Mouse (Mus musculus) small intestine, adult 2 months (tissue): ENCODE measurements around the gene Gm20388. TPM values are rescaled to one million over a fixed set of nuclear protein-coding genes. Genes with fewer than 3 reads are reported as not detected.

ENCODE experiments used
- H3K27ac ChIP-seq: fragments of 200-500 bp; 2 replicates; pipeline ENCODE4 v1.5.1; 2012; ENCODE audit warnings: low read depth, low read length, control low read depth, inconsistent platforms; ENCODE audit not compliant: insufficient read depth
- H3K27me3 ChIP-seq: fragments of 200-500 bp; 2 replicates; pipeline ENCODE4 v1.6.1; 2012; ENCODE audit warnings: mild to moderate bottlenecking, moderate library complexity, low read length, inconsistent platforms; ENCODE audit not compliant: control insufficient read depth, insufficient read depth
- H3K36me3 ChIP-seq: fragments of 200-500 bp; 2 replicates; pipeline ENCODE4 v1.6.1; 2012; ENCODE audit warnings: mild to moderate bottlenecking, low read length, control low read depth, inconsistent platforms; ENCODE audit not compliant: control insufficient read depth, insufficient read depth
- H3K4me1 ChIP-seq: fragments of 200-500 bp; 2 replicates; pipeline ENCODE4 v1.6.1; 2012; ENCODE audit warnings: low read length, inconsistent platforms, mixed read lengths; ENCODE audit not compliant: control insufficient read depth, insufficient read depth, insufficient read length
- H3K4me3 ChIP-seq: fragments of 200-500 bp; 2 replicates; pipeline ENCODE4 v1.5.1; 2012; ENCODE audit warnings: low read depth, mild to moderate bottlenecking, control low read depth, inconsistent platforms, low read length, moderate library complexity
- CTCF ChIP-seq: fragments of 200-500 bp; IDR thresholded peaks from 2 replicates; pipeline ENCODE4 v1.5.1; 2012; ENCODE audit warnings: low read depth, mild to moderate bottlenecking, control low read depth, inconsistent platforms, low read length, moderate library complexity, mixed read lengths; ENCODE audit not compliant: insufficient replicate concordance, insufficient read length; ENCODE audit errors: extremely low read depth
- POLR2A ChIP-seq: fragments of 200-500 bp; IDR thresholded peaks from 2 replicates; pipeline ENCODE4 v1.6.1; 2012; ENCODE audit warnings: low read depth, mild to moderate bottlenecking, control low read depth, inconsistent platforms, low read length, moderate library complexity
- WGBS: fragments of 180-500 bp; shearing (Covaris S2); methylation state at CpG from one replicate; pipeline ENCODE4 v1.1.7; 2018; 5-methylcytosine and 5-hydroxymethylcytosine counted together
- polyA plus RNA-seq: library from polyadenylated mRNA; depleted of rRNA; stranded (reverse); fragments of >200 nt; gene quantifications from 2 replicates; pipeline ENCODE4 v1.2.3, GENCODE M21; 2012

Gene Gm20388
- polyA plus RNA-seq, 1 experiment: 37.3 TPM

- peaks cover 8% of the 10 kb centered on the region; the same call in 1 of the 2 replicates for H3K4me1 ChIP-seq
- TF ChIP-seq CTCF: no peak
- no peak for TF ChIP-seq POLR2A
- 0 out of 2 replicates have a peak overlapping the region, but pooled peaks have one; percentile 66 for H3K27ac ChIP-seq
- H3K4me3 ChIP-seq: peak overlapping the region; percentile 84
- H3K36me3 ChIP-seq: no peaks in the 10 kb centered on the region
- H3K27me3 ChIP-seq: no peaks in the 10 kb centered on the region
- WGBS: 25% methylated on average over 13 of the region's 13 CpGs
Observed at GRCm38 (mm10) chr8:121584730-121585129, 1674.1 kb downstream of the Gm20388 start.

- H3K27ac ChIP-seq: peak overlapping the region; percentile 66
- H3K27me3 ChIP-seq: no peaks in the 10 kb centered on the region
Observed at GRCm38 (mm10) chr8:121585159-121585825, 1674.7 kb downstream of the Gm20388 start.

GRCm38 (mm10) chr8:121588750-121589149 lies 1678.1 kb downstream of the Gm20388 start:
- 85% methylated on average over 4 of the region's 4 CpGs for WGBS

More at GRCm38 (mm10) chr8:121585159-121585825, 1674.7 kb downstream of the Gm20388 start:
- peaks cover 3% of the 10 kb centered on the region; the same call in 1 of the 2 replicates for H3K4me1 ChIP-seq
- no peaks in the 10 kb centered on the region for H3K36me3 ChIP-seq
- no peak for TF ChIP-seq CTCF
- TF ChIP-seq POLR2A: peak; percentile 83
- H3K4me3 ChIP-seq: peak overlapping the region; percentile 84
- under 1% methylated on average over 47 of the region's 47 CpGs for WGBS

GRCm38 (mm10) chr8:121589205-121589726 lies 1678.6 kb downstream of the Gm20388 start:
- H3K27me3 ChIP-seq: no peaks in the 10 kb centered on the region
- peaks cover 7% of the 10 kb centered on the region for H3K4me1 ChIP-seq
- TF ChIP-seq CTCF (no peak), POLR2A (no peak)
- H3K4me3 ChIP-seq: no peak overlapping the region
- WGBS: 65% methylated on average over 2 of the region's 2 CpGs
- peaks cover 7% of the 10 kb centered on the region for H3K36me3 ChIP-seq
- H3K27ac ChIP-seq: no peak overlapping the region

More at GRCm38 (mm10) chr8:121588750-121589149, 1678.1 kb downstream of the Gm20388 start:
- no peak overlapping the region for H3K4me3 ChIP-seq
- TF ChIP-seq CTCF (no peak), POLR2A (no peak)
- no peak overlapping the region for H3K27ac ChIP-seq
- peaks cover 2% of the 10 kb centered on the region; the same call in 1 of the 2 replicates for H3K36me3 ChIP-seq
- H3K4me1 ChIP-seq: peaks cover 7% of the 10 kb centered on the region
- no peaks in the 10 kb centered on the region for H3K27me3 ChIP-seq

- Histone ChIP-seq H3K4me1 (peaks cover 6% of the 10 kb centered on the region), H3K36me3 (peaks cover 13% of the 10 kb centered on the region), H3K27ac (peak within 1 kb of the TSS; percentile 32), H3K27me3 (no peaks in the 10 kb centered on the region), H3K4me3 (peak within 1 kb of the TSS; percentile 97)
- under 1% methylated on average over 94 of the region's 94 CpGs for WGBS
- TF ChIP-seq POLR2A (peak; percentile 69), CTCF (0 out of 2 replicates have a peak, but pooled peaks have one; percentile 11)
Observed at GRCm38 (mm10) chr8:121590203-121591177, 1679.8 kb downstream of the Gm20388 start, which contains the start of gene Map1lc3b. TSS of gene Map1lc3b (plus strand) at chr8:121590361.

- TF ChIP-seq CTCF (peak; percentile 51; the same call in 1 of the 2 replicates), POLR2A (no peak)
- 7% methylated on average over 20 of the region's 20 CpGs for WGBS
- Histone ChIP-seq H3K27me3 (no peaks in the 10 kb centered on the region), H3K4me3 (peak overlapping the region; percentile 97), H3K36me3 (peaks cover 20% of the 10 kb centered on the region), H3K4me1 (peaks cover 6% of the 10 kb centered on the region), H3K27ac (peak overlapping the region; percentile 32)
Observed at GRCm38 (mm10) chr8:121591178-121592066, 1680.8 kb downstream of the Gm20388 start.
